Mouse (Mus musculus) heart, adult 2 months (tissue): ENCODE data around the gene Fndc7. TPM values are rescaled to one million over a fixed set of nuclear protein-coding genes. Genes with fewer than 3 reads are reported as not detected.

ENCODE experiments used
- DNase-seq, 2 experiments: peaks; one replicate each; pipeline ENCODE4 v3.0.0; 2021
- H3K27ac ChIP-seq: fragments of 200-600 bp; 2 replicates; pipeline ENCODE4 v1.8.1; 2022
- H3K27me3 ChIP-seq: fragments of 200-500 bp; 2 replicates; pipeline ENCODE4 v1.6.1; 2012; ENCODE audit warnings: mild to moderate bottlenecking, low read length, inconsistent platforms, mixed read lengths; ENCODE audit not compliant: control insufficient read depth, insufficient read depth
- H3K36me3 ChIP-seq: fragments of 200-500 bp; 2 replicates; pipeline ENCODE4 v1.6.1; 2012; ENCODE audit warnings: low read length, inconsistent platforms; ENCODE audit not compliant: control insufficient read depth, insufficient read depth
- H3K4me1 ChIP-seq: fragments of 200-500 bp; 2 replicates; pipeline ENCODE4 v1.6.1; 2011; ENCODE audit warnings: low read length; ENCODE audit not compliant: control insufficient read depth, insufficient read depth
- H3K4me3 ChIP-seq: fragments of 200-600 bp; 2 replicates; pipeline ENCODE4 v1.8.1; 2022
- H3K79me2 ChIP-seq: fragments of 200-500 bp; replicated peaks from 2 replicates; pipeline ENCODE4 v1.6.1; 2012; ENCODE audit warnings: mild to moderate bottlenecking, inconsistent platforms, low read length, moderate library complexity, mixed read lengths; ENCODE audit not compliant: control insufficient read depth, insufficient read depth
- H3K9ac ChIP-seq: fragments of 200-500 bp; 2 replicates; pipeline ENCODE4 v1.6.1; 2012; ENCODE audit warnings: low read depth, mild to moderate bottlenecking, control low read depth, inconsistent platforms, low read length, mixed read lengths
- CTCF ChIP-seq: fragments of 200-600 bp; IDR thresholded peaks from 2 replicates; pipeline ENCODE4 v1.8.1; 2022; ENCODE audit warnings: antibody characterized with exemption, mild to moderate bottlenecking, moderate library complexity
- EP300 ChIP-seq: fragments of 200-500 bp; IDR thresholded peaks from 2 replicates; pipeline ENCODE4 v1.6.1; 2011; ENCODE audit warnings: low read depth, low read length, control low read depth; ENCODE audit not compliant: insufficient read depth
- POLR2A ChIP-seq: fragments of 200-500 bp; IDR thresholded peaks from 2 replicates; pipeline ENCODE4 v1.6.1; 2011; ENCODE audit warnings: mild to moderate bottlenecking, low read depth, low read length, control low read depth; ENCODE audit not compliant: insufficient read depth
- WGBS: fragments of 180-500 bp; shearing (Covaris S2); methylation state at CpG from one replicate; pipeline ENCODE4 v1.1.7; 2018; 5-methylcytosine and 5-hydroxymethylcytosine counted together
- intact Hi-C: fragments of 180-260 bp; cut with DNase I; formaldehyde crosslinking; loops from one replicate; pipeline ENCODE4 v1.15.1; 2025
- polyA plus RNA-seq: library from polyadenylated mRNA; depleted of rRNA; stranded (reverse); fragments of >200 nt; gene quantifications from 2 replicates; pipeline ENCODE4 v1.2.3, GENCODE M21; 2012
- total RNA-seq, 2 experiments: library from RNA; stranded (reverse); gene quantifications; 2 replicates each; pipeline ENCODE4 v1.2.3; 2021

Fndc7 gene
- total and polyA plus RNA-seq, 3 experiments = 0.08 to 0.27 (median 0.16) TPM

GRCm38 (mm10) chr3:108857124-108857470, 32.7 kb downstream of the Fndc7 start:
- no peaks in the 10 kb centered on the region for H3K36me3 ChIP-seq
- intact Hi-C loops = loop anchor here (5.0 kb wide), 1 partner anchor 55 kb away; the partner anchor contains the start of gene Prpf38b
- no peaks in the 10 kb centered on the region for H3K27me3 ChIP-seq
- WGBS = 62% methylated on average over 3 of the region's 3 CpGs
- H3K27ac ChIP-seq = no peak overlapping the region
- no peak overlapping the region for H3K4me3 ChIP-seq
- no peak for DNase-seq
- H3K9ac ChIP-seq = no peak overlapping the region
- H3K79me2 ChIP-seq = no peaks in the 10 kb centered on the region
- peaks cover 10% of the 10 kb centered on the region for H3K4me1 ChIP-seq
- TF ChIP-seq EP300 (no peak), CTCF (no peak), POLR2A (no peak)

GRCm38 (mm10) chr3:108856386-108857123, 33.3 kb downstream of the Fndc7 start:
- no peak overlapping the region for H3K9ac ChIP-seq
- no peak for DNase-seq
- 72% methylated on average over 8 of the region's 8 CpGs for WGBS
- no peaks in the 10 kb centered on the region for H3K27me3 ChIP-seq
- intact Hi-C loops = loop anchor here (5.0 kb wide), 1 partner anchor 56 kb away; the partner anchor contains the start of gene Prpf38b
- H3K79me2 ChIP-seq = no peaks in the 10 kb centered on the region
- H3K4me3 ChIP-seq = no peak overlapping the region
- H3K27ac ChIP-seq = no peak overlapping the region
- H3K4me1 ChIP-seq = peaks cover 10% of the 10 kb centered on the region
- no peaks in the 10 kb centered on the region for H3K36me3 ChIP-seq
- peak; percentile 35 for TF ChIP-seq CTCF
- TF ChIP-seq EP300 = no peak

DNA sequence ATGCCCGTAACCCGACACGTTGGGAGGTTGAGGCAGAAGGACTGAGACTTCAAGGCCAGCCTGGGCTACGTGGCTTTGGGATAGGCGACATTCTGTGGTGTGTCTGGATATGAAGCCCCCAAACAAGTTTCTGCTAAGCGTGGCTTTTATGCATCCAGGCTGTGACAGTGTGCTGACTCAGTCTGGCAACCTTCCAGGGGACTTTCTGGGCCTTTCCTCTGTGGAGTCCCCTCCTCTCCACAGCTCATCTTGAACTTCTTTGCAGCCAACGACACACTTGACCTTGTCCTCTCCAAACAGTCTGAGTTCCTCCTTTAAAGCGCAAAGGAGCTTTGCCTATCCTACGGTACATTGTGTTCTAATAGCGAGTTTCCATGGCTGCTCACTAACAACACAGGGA, 33.9 kb downstream of the Fndc7 start:
- TF ChIP-seq EP300 (0 out of 2 replicates have a peak, but pooled peaks have one; percentile 25), POLR2A (no peak)
- Histone ChIP-seq H3K9ac (no peak overlapping the region), H3K79me2 (no peaks in the 10 kb centered on the region), H3K4me3 (no peak overlapping the region), H3K4me1 (peaks cover 10% of the 10 kb centered on the region), H3K27ac (peak overlapping the region; percentile 52), H3K27me3 (no peaks in the 10 kb centered on the region), H3K36me3 (no peaks in the 10 kb centered on the region)
- WGBS = 48% methylated on average over 10 of the region's 10 CpGs
- intact Hi-C loops = loop anchor here (5.0 kb wide), 1 partner anchor 56 kb away; the partner anchor contains the start of gene Prpf38b
- peak; percentile 47 to 61 for DNase-seq

GRCm38 (mm10) chr3:108855371-108855770, 34.4 kb downstream of the Fndc7 start:
- no peak overlapping the region for H3K4me3 ChIP-seq
- H3K79me2 ChIP-seq = no peaks in the 10 kb centered on the region
- no peaks in the 10 kb centered on the region for H3K27me3 ChIP-seq
- DNase-seq = peak; percentile 59 to 71
- TF ChIP-seq POLR2A (0 out of 2 replicates have a peak, but pooled peaks have one; percentile 25), CTCF (no peak), EP300 (peak; percentile 37; the same call in 1 of the 2 replicates)
- WGBS = 55% methylated on average over 12 of the region's 12 CpGs
- peak overlapping the region; percentile 52 for H3K27ac ChIP-seq
- H3K4me1 ChIP-seq = peaks cover 10% of the 10 kb centered on the region
- H3K36me3 ChIP-seq = no peaks in the 10 kb centered on the region
- H3K9ac ChIP-seq = no peak overlapping the region
- intact Hi-C loops = loop anchor here (5.0 kb wide), 1 partner anchor 57 kb away; the partner anchor contains the start of gene Prpf38b

DNA sequence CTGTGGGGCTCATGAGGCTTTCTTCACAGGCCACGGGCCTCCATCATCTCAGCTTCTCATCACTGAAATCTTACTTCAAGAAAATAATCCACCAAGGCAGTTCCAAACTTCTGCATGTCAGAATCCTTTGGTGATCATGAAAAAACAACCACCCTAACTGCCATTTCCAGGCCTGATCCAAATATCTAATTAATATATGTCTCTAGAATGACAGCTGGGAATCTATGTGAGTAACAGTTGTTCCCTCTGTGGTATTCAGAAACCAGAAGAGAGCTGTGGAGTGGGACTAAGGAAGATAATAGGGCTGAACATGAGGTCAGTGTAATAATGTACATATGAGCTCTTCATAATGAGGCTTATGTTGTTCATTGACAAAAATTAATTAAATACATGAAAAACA, 36.5 kb downstream of the Fndc7 start:
- no peak for DNase-seq
- Histone ChIP-seq H3K27me3 (no peaks in the 10 kb centered on the region), H3K27ac (no peak overlapping the region), H3K9ac (no peak overlapping the region), H3K36me3 (no peaks in the 10 kb centered on the region), H3K79me2 (no peaks in the 10 kb centered on the region), H3K4me3 (no peak overlapping the region), H3K4me1 (peaks cover 10% of the 10 kb centered on the region)
- 84% methylated on average over 1 of the region's 1 CpGs for WGBS
- TF ChIP-seq CTCF (no peak), EP300 (no peak), POLR2A (no peak)
- intact Hi-C loops = no loop called here

DNA sequence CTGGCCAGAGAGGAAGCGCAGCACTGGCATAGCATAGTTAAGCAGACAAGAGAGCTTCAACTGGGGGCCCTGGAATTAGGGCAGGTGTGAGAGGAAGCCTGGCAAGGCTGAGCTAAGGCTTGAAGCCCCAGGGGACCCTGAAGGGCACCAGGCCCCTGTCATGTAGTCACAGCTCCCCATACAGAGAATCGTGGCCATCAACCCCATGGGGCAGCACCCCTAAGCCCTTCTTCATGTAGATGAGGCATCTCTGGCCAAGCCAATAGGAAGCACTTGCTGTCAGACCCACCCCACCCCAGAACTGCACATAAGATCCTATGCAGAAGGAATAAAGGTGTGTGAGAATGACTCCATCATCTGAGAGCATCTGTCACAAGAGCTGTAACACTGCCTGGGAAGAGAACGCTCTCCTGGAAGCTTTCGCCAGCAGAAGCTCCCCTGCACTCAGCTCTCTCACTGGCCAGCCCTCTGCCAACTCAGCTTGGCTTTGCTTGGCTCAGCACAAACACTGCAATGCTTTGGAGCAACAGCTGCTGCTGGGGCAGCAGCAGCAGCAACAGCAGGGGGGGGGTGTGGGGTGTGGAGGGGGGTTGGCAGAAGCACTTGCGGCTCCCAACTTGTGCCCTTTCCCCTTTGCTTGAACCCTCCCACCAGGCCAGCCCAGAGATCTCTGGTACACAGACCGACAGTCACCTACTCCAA, 37.7 kb downstream of the Fndc7 start:
- no peaks in the 10 kb centered on the region for H3K36me3 ChIP-seq
- WGBS = 66% methylated on average over 6 of the region's 6 CpGs
- no peak for TF ChIP-seq POLR2A
- TF ChIP-seq CTCF = no peak
- TF ChIP-seq EP300 = no peak
- no peak overlapping the region for H3K4me3 ChIP-seq
- intact Hi-C loops = no loop called here
- H3K27ac ChIP-seq = no peak overlapping the region
- H3K79me2 ChIP-seq = no peaks in the 10 kb centered on the region
- no peaks in the 10 kb centered on the region for H3K27me3 ChIP-seq
- peak in 1 of 2 experiments; percentile 52 for DNase-seq
- peaks cover 8% of the 10 kb centered on the region for H3K4me1 ChIP-seq
- H3K9ac ChIP-seq = no peak overlapping the region
